Mouse (Mus musculus) heart, adult 2 months (tissue): ENCODE measurements around the gene Spi1. TPM values are rescaled to one million over a fixed set of nuclear protein-coding genes. Genes with fewer than 3 reads are reported as not detected.

Source experiments
- DNase-seq, 2 experiments: peaks; one replicate each; pipeline ENCODE4 v3.0.0; 2021
- H3K27ac ChIP-seq: fragments of 200-600 bp; 2 replicates; pipeline ENCODE4 v1.8.1; 2022
- H3K27me3 ChIP-seq: fragments of 200-500 bp; 2 replicates; pipeline ENCODE4 v1.6.1; 2012; ENCODE audit warnings: mild to moderate bottlenecking, low read length, inconsistent platforms, mixed read lengths; ENCODE audit not compliant: control insufficient read depth, insufficient read depth
- H3K36me3 ChIP-seq: fragments of 200-500 bp; 2 replicates; pipeline ENCODE4 v1.6.1; 2012; ENCODE audit warnings: low read length, inconsistent platforms; ENCODE audit not compliant: control insufficient read depth, insufficient read depth
- H3K4me1 ChIP-seq: fragments of 200-500 bp; 2 replicates; pipeline ENCODE4 v1.6.1; 2011; ENCODE audit warnings: low read length; ENCODE audit not compliant: control insufficient read depth, insufficient read depth
- H3K4me3 ChIP-seq: fragments of 200-600 bp; 2 replicates; pipeline ENCODE4 v1.8.1; 2022
- H3K79me2 ChIP-seq: fragments of 200-500 bp; replicated peaks from 2 replicates; pipeline ENCODE4 v1.6.1; 2012; ENCODE audit warnings: mild to moderate bottlenecking, inconsistent platforms, low read length, moderate library complexity, mixed read lengths; ENCODE audit not compliant: control insufficient read depth, insufficient read depth
- H3K9ac ChIP-seq: fragments of 200-500 bp; 2 replicates; pipeline ENCODE4 v1.6.1; 2012; ENCODE audit warnings: low read depth, mild to moderate bottlenecking, control low read depth, inconsistent platforms, low read length, mixed read lengths
- CTCF ChIP-seq: fragments of 200-600 bp; IDR thresholded peaks from 2 replicates; pipeline ENCODE4 v1.8.1; 2022; ENCODE audit warnings: antibody characterized with exemption, mild to moderate bottlenecking, moderate library complexity
- EP300 ChIP-seq: fragments of 200-500 bp; IDR thresholded peaks from 2 replicates; pipeline ENCODE4 v1.6.1; 2011; ENCODE audit warnings: low read depth, low read length, control low read depth; ENCODE audit not compliant: insufficient read depth
- POLR2A ChIP-seq: fragments of 200-500 bp; IDR thresholded peaks from 2 replicates; pipeline ENCODE4 v1.6.1; 2011; ENCODE audit warnings: mild to moderate bottlenecking, low read depth, low read length, control low read depth; ENCODE audit not compliant: insufficient read depth
- WGBS: fragments of 180-500 bp; shearing (Covaris S2); methylation state at CpG from one replicate; pipeline ENCODE4 v1.1.7; 2018; 5-methylcytosine and 5-hydroxymethylcytosine counted together
- intact Hi-C: fragments of 180-260 bp; cut with DNase I; formaldehyde crosslinking; loops from one replicate; pipeline ENCODE4 v1.15.1; 2025
- polyA plus RNA-seq: library from polyadenylated mRNA; depleted of rRNA; stranded (reverse); fragments of >200 nt; gene quantifications from 2 replicates; pipeline ENCODE4 v1.2.3, GENCODE M21; 2012
- total RNA-seq, 2 experiments: library from RNA; stranded (reverse); gene quantifications; 2 replicates each; pipeline ENCODE4 v1.2.3; 2021

Spi1 gene
- total and polyA plus RNA-seq, 3 experiments: 3.7 to 17.2 (median 6.2) TPM

DNA sequence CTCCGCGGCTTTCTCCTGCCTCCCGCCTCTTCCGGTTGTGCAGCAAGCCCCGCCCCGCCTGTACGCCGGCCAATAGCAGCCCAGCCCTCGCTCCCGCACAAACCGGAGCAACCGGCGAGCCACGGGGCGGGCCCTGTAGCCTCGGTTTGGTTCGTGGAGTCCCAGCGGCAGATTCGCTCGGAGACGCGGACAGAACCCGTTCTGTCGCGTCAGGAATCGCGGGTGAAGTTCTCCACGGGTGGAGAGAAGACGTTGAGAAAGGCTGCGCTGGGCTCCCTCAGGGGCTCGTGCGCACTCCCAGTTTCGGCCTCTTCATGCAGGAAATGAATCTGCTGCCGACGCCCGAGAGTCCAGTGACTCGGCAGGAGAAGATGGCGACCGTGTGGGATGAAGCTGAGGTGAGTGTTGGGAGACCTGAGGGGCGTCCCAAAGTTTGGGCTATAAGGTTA lies 28.2 kb upstream of the Spi1 start, which contains the start of gene Psmc3:
TSS of gene Psmc3 (plus strand) at position 76 of the 449 bp plus-strand sequence.
- Histone ChIP-seq H3K4me1 (peaks cover 5% of the 10 kb centered on the region), H3K27ac (peak within 1 kb of the TSS; percentile 93), H3K27me3 (no peaks in the 10 kb centered on the region), H3K36me3 (no peaks in the 10 kb centered on the region; the same call in 1 of the 2 replicates), H3K4me3 (peak within 1 kb of the TSS; percentile 85), H3K9ac (peak within 1 kb of the TSS; percentile 81), H3K79me2 (no peaks in the 10 kb centered on the region)
- WGBS: under 1% methylated on average over 40 of the region's 40 CpGs
- TF ChIP-seq CTCF (0 out of 2 replicates have a peak, but pooled peaks have one; percentile 3), POLR2A (peak; percentile 87), EP300 (peak; percentile 46; the same call in 1 of the 2 replicates)
- DNase-seq: peak; percentile 98
- intact Hi-C loops: loop anchor here (1.0 to 5.0 kb wide), 4 partner anchors 16 to 137 kb away; partner anchors contain the start of genes Celf1 and Slc39a13

DNA sequence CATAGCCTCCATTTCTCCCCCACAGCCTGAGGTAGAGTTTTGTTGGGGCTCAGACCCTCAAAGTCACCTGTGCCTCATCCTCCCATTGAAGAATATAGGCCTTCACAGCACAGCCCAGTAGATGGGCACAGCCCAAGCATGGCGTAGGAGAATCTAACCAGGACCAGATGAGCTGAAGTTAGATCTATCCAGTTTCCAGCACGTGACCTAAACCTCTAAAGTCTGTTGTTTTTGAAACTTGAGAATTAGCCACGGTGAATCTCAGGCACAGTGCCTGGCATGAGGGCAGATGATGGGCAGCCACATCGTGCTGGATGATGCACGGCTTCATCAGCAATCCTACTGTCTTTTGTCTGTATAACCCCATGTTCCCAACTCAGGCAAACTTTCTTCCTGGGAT lies 23.8 kb upstream of the Spi1 start:
- Histone ChIP-seq H3K27me3 (no peaks in the 10 kb centered on the region), H3K4me1 (peaks cover 10% of the 10 kb centered on the region), H3K79me2 (no peaks in the 10 kb centered on the region), H3K27ac (no peak overlapping the region), H3K36me3 (peaks cover 4% of the 10 kb centered on the region; the same call in 1 of the 2 replicates), H3K4me3 (no peak overlapping the region), H3K9ac (no peak overlapping the region)
- no peak for DNase-seq
- no peak for TF ChIP-seq CTCF
- TF ChIP-seq POLR2A: no peak
- no peak for TF ChIP-seq EP300
- 91% methylated on average over 5 of the region's 5 CpGs for WGBS
- intact Hi-C loops: no loop called here

DNA sequence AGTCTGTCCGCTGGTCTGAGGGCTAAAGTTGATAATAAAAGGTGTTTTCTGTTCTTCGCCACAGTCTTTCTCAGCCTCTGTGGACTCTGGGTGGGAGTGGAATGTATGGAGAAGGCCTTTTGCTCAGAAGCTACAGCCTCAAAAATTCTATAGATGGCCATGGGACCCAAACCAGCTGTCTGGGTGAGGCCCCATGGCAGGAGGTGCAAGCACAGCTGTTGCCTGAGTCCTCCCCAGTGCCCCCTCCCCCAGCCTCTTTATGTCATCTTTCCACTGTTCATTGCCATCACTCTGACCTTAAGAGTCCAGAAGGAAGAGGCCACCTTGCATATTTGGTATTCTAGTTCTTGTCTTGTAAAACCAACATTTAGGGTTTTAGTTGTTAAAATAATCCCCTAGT lies 22.8 kb upstream of the Spi1 start:
- DNase-seq: no peak
- peaks cover 10% of the 10 kb centered on the region for H3K4me1 ChIP-seq
- H3K79me2 ChIP-seq: no peaks in the 10 kb centered on the region
- no peak overlapping the region for H3K27ac ChIP-seq
- intact Hi-C loops: no loop called here
- no peak overlapping the region for H3K9ac ChIP-seq
- TF ChIP-seq EP300 (no peak), POLR2A (no peak), CTCF (no peak)
- WGBS: 95% methylated on average over 2 of the region's 2 CpGs
- H3K36me3 ChIP-seq: peaks cover 4% of the 10 kb centered on the region; the same call in 1 of the 2 replicates
- H3K4me3 ChIP-seq: no peak overlapping the region
- H3K27me3 ChIP-seq: no peaks in the 10 kb centered on the region

DNA sequence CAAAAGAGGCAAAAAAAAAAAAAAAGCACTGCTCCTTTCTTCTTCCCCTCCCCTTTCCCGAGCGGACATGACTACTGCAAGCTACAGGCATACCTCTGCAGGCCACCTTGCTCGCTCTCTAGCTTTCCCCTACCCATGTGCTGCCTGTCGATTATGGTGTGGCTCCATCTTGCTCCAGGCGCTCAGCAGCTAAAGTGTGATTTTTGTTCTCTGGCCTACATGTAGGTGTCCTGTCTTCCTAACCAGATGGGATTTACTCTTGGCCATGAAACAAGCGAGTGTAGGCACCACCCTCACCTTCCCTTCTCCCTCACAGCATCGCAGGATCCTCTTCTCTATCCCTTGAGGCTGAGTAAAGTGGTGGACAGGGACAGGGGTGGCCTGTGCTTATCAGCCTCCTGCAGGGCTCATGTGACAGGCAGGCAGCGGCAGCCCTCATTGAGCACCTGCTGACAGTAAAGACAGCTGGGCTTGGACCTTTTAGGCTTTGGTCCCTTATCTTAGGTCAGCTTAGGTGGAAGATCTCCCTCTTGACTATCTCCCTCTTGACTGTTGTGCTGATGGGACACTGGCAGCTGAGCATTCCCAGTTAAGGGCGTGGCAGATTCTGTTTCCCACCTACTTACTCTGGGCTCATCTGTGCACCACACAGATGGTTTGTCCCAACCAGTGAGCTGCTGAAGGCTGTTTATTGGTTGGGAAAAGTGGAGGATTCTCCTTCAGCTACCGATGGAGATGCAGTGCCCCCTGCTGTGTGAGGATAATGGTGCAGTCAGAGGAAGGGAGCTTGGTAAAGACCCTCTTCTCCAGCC lies 21.4 kb upstream of the Spi1 start:
- H3K27ac ChIP-seq: no peak overlapping the region; the same call in 1 of the 2 replicates
- H3K9ac ChIP-seq: no peak overlapping the region
- intact Hi-C loops: loop anchor here (2.0 kb wide), 2 partner anchors 44 to 194 kb away; no protein-coding TSS in a partner anchor
- no peaks in the 10 kb centered on the region for H3K79me2 ChIP-seq
- TF ChIP-seq EP300 (0 out of 2 replicates have a peak, but pooled peaks have one; percentile 61), CTCF (peak; percentile 80), POLR2A (peak; percentile 42; the same call in 1 of the 2 replicates)
- H3K4me1 ChIP-seq: peaks cover 6% of the 10 kb centered on the region
- H3K4me3 ChIP-seq: no peak overlapping the region
- H3K36me3 ChIP-seq: 0 out of 2 replicates have a peak, but pooled peaks cover 4% of the 10 kb centered on the region
- peak in 1 of 2 experiments; percentile 48 for DNase-seq
- H3K27me3 ChIP-seq: no peaks in the 10 kb centered on the region
- 62% methylated on average over 10 of the region's 10 CpGs for WGBS

DNA sequence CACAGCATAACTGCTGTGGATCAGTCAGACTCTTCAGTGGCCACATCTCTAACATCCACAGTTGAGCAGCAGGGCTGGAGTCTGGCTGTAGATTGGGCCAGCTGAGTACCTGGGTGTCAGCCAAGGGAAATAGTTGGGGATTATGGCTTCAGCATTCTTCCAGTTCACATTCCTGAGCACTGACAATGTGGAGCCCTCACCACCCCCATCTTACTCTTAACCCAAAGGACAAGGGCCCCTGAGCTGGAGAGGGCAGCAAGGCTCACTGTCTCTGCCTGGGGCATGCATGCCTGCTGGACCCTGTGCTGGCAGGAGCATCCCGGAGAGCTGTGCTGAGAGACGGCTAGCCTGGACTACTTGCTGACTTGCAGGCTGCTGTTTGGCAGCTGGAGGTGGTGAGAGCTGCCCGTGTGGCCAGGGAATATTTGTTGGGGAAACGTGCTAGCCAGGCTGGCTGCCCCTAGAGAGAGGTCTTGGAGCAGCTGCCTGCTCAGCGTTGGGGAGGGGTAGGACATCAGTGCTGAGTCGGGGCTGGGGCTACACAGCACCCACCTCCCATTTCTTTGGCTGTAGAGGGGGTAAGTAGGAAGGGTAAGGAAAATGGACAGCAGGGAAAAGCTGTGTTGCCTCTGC lies 20.2 kb upstream of the Spi1 start:
- intact Hi-C loops: loop anchor here (2.0 kb wide), 2 partner anchors 45 to 195 kb away; no protein-coding TSS in a partner anchor
- TF ChIP-seq POLR2A (no peak), EP300 (no peak), CTCF (no peak)

More for the DNA sequence above, 20.2 kb upstream of the Spi1 start:
- no peak overlapping the region for H3K9ac ChIP-seq
- H3K4me3 ChIP-seq: no peak overlapping the region
- no peaks in the 10 kb centered on the region for H3K79me2 ChIP-seq
- no peaks in the 10 kb centered on the region for H3K27me3 ChIP-seq
- peaks cover 6% of the 10 kb centered on the region for H3K4me1 ChIP-seq
- DNase-seq: peak; percentile 63 to 64
- 31% methylated on average over 6 of the region's 6 CpGs for WGBS
- no peak overlapping the region; the same call in 1 of the 2 replicates for H3K27ac ChIP-seq
- 0 out of 2 replicates have a peak, but pooled peaks cover 4% of the 10 kb centered on the region for H3K36me3 ChIP-seq
